Mouse (Mus musculus): ENCODE measurements at regions not wholly inside any gene's neighbourhood (a gene's known extent, or its start where the extent isn't known, plus 50 kb on each side); places are given as distances from the start of the nearest gene placed in this dataset.

- no peak for DNase-seq
Measured at GRCm38 (mm10) chr7:71043128-71043527, 308.2 kb downstream of the Gm10295 start.

- no peak for DNase-seq
Measured at GRCm38 (mm10) chr7:71041388-71041787, 309.9 kb downstream of the Gm10295 start.

GRCm38 (mm10) chr7:71040846-71041245 lies 310.4 kb downstream of the Gm10295 start:
- DNase-seq, result no peak

GRCm38 (mm10) chr7:71038537-71038936 lies 312.7 kb downstream of the Gm10295 start:
- no peak for DNase-seq

- no peak for DNase-seq
Measured at GRCm38 (mm10) chr7:71033121-71033520, 318.2 kb downstream of the Gm10295 start.

- no peak for DNase-seq
Measured at GRCm38 (mm10) chr7:71023946-71024610, 327.2 kb downstream of the Gm10295 start.

- DNase-seq, result no peak
Measured at GRCm38 (mm10) chr7:71023253-71023945, 327.9 kb downstream of the Gm10295 start.

Measured in adrenal gland, postnatal 14 days (tissue).